Mouse (Mus musculus) intestine, postnatal 0 days (tissue): ENCODE results near the gene Nutf2-ps1. TPM values are rescaled to one million over a fixed set of nuclear protein-coding genes. Genes with fewer than 3 reads are reported as not detected.
A peak's percentile ranks its signal among the peaks of the same experiment; 100 is the strongest.

Experiments
- ATAC-seq: fragments of 200-750 bp; cut with Nextera tagmentation; 2 replicates; pipeline ENCODE4 v1.8.0; 2017; ENCODE audit warnings: mild to moderate bottlenecking, moderate TSS enrichment, moderate library complexity
- H3K27ac ChIP-seq: fragments of 300-500 bp; sonication (generic); 2 replicates; pipeline ENCODE4 v1.5.1; 2014; ENCODE audit warnings: mild to moderate bottlenecking, low read depth, low read length, moderate library complexity
- H3K27me3 ChIP-seq: fragments of 300-500 bp; sonication (generic); replicated peaks from 2 replicates; pipeline ENCODE4 v1.6.1; 2014; ENCODE audit warnings: low read length, mixed read lengths; ENCODE audit not compliant: control insufficient read depth, insufficient read depth
- H3K36me3 ChIP-seq: fragments of 300-500 bp; sonication (generic); 2 replicates; pipeline ENCODE4 v1.6.1; 2014; ENCODE audit warnings: mild to moderate bottlenecking, moderate library complexity; ENCODE audit not compliant: control insufficient read depth, insufficient read depth
- H3K4me1 ChIP-seq: fragments of 300-500 bp; sonication (generic); replicated peaks from 2 replicates; pipeline ENCODE4 v1.6.1; 2014; ENCODE audit warnings: antibody characterized with exemption, low read length, mixed read lengths; ENCODE audit not compliant: control insufficient read depth, insufficient read depth
- H3K4me2 ChIP-seq: fragments of 300-500 bp; sonication (generic); replicated peaks from 2 replicates; pipeline ENCODE4 v1.6.1; 2014; ENCODE audit warnings: low read depth, mild to moderate bottlenecking, moderate library complexity
- H3K4me3 ChIP-seq: fragments of 300-500 bp; sonication (generic); 2 replicates; pipeline ENCODE4 v1.5.1; 2014; ENCODE audit warnings: low read depth, low read length
- H3K9ac ChIP-seq: fragments of 300-500 bp; sonication (generic); 2 replicates; pipeline ENCODE4 v1.6.1; 2014; ENCODE audit warnings: mild to moderate bottlenecking, low read depth, low read length
- H3K9me3 ChIP-seq: fragments of 300-500 bp; sonication (generic); 2 replicates; pipeline ENCODE4 v1.6.1; 2016; ENCODE audit warnings: mixed run types; ENCODE audit not compliant: control insufficient read depth
- CTCF ChIP-seq: sonication (generic); IDR thresholded peaks from 2 replicates; pipeline ENCODE4 v1.5.1; 2016; ENCODE audit warnings: low read depth, mild to moderate bottlenecking, control low read depth, antibody characterized with exemption, moderate library complexity
- WGBS: fragments of 180-500 bp; shearing (Covaris S2); extraction: QIAGEN DNeasy Blood & Tissue Kit; methylation state at CpG from one replicate; pipeline ENCODE4 v1.1.7; 2014; 5-methylcytosine and 5-hydroxymethylcytosine counted together
- polyA plus RNA-seq: library from polyadenylated mRNA; unstranded; fragments of >200 nt; fragmentation: Nextera tagmentation; extraction: Ambion mirVana; gene quantifications from 2 replicates; pipeline ENCODE4 v1.2.1, GENCODE M21; 2015

Nutf2-ps1 gene
- polyA plus RNA-seq, 1 experiment from 2014 or later, result 125 TPM

- 40% methylated on average over 4 of the region's 4 CpGs for WGBS
- ATAC-seq, result 0 out of 2 replicates have a peak, but pooled peaks have one; percentile 34
Measured at GRCm38 (mm10) chr19:53564174-53564573, 24.7 kb downstream of the Nutf2-ps1 start.

DNA sequence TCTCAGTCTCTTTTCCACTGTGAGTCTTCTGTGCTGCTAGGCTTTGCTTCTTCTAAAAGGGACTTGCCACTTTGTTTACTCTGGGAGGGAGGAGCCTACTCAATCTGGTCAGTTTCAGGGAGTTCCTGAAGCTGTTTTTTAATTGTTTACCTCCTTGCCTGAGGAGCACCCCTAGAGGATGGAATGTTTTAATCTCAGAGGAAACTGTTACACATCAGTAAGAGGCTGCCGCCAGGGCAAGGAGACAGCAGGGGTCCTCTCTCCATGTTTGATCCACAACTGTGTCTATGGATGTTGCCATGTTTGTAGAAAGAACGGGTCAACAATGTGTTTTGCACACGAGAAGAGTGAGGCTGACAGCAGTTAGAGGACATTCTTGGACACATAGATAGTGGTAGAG is 28.4 kb downstream of the Nutf2-ps1 start:
- 96% methylated on average over 3 of the region's 3 CpGs for WGBS
- H3K27me3 ChIP-seq, result no peaks in the 10 kb centered on the region
- no peaks in the 10 kb centered on the region; the same call in 1 of the 2 replicates for H3K4me1 ChIP-seq
- H3K4me2 ChIP-seq, result no peak overlapping the region
- ATAC-seq, result no peak
- no peaks in the 10 kb centered on the region for H3K9me3 ChIP-seq
- H3K36me3 ChIP-seq, result no peaks in the 10 kb centered on the region
- no peak overlapping the region for H3K9ac ChIP-seq
- no peak for TF ChIP-seq CTCF
- no peak overlapping the region for H3K27ac ChIP-seq
- H3K4me3 ChIP-seq, result no peak overlapping the region

More at GRCm38 (mm10) chr19:53564174-53564573, 24.7 kb downstream of the Nutf2-ps1 start:
- Histone ChIP-seq H3K9me3 (no peaks in the 10 kb centered on the region), H3K9ac (no peak overlapping the region), H3K4me3 (no peak overlapping the region), H3K27me3 (no peaks in the 10 kb centered on the region), H3K4me2 (no peak overlapping the region), H3K27ac (no peak overlapping the region), H3K4me1 (no peaks in the 10 kb centered on the region), H3K36me3 (no peaks in the 10 kb centered on the region)
- TF ChIP-seq CTCF, result no peak

GRCm38 (mm10) chr19:53557267-53557936 is 31.5 kb downstream of the Nutf2-ps1 start:
- Histone ChIP-seq H3K4me2 (peak overlapping the region; percentile 38), H3K27me3 (no peaks in the 10 kb centered on the region), H3K27ac (no peak overlapping the region), H3K36me3 (no peaks in the 10 kb centered on the region), H3K9ac (no peak overlapping the region), H3K4me1 (peaks cover 4% of the 10 kb centered on the region; the same call in 1 of the 2 replicates), H3K9me3 (no peaks in the 10 kb centered on the region), H3K4me3 (no peak overlapping the region)
- WGBS, result 27% methylated on average over 20 of the region's 20 CpGs
- no peak for TF ChIP-seq CTCF
- 0 out of 2 replicates have a peak, but pooled peaks have one; percentile 11 for ATAC-seq

GRCm38 (mm10) chr19:53556841-53557240 is 32.0 kb downstream of the Nutf2-ps1 start:
- no peak overlapping the region for H3K9ac ChIP-seq
- no peak overlapping the region for H3K4me3 ChIP-seq

GRCm38 (mm10) chr19:53554981-53555616 is 33.8 kb downstream of the Nutf2-ps1 start:
- no peaks in the 10 kb centered on the region for H3K9me3 ChIP-seq
- whole genome bisulfite sequencing, result 70% methylated on average over 5 of the region's 5 CpGs

More at GRCm38 (mm10) chr19:53556841-53557240, 32.0 kb downstream of the Nutf2-ps1 start:
- 28% methylated on average over 6 of the region's 6 CpGs for WGBS
- Histone ChIP-seq H3K4me1 (peaks cover 4% of the 10 kb centered on the region; the same call in 1 of the 2 replicates), H3K9me3 (no peaks in the 10 kb centered on the region), H3K4me2 (peak overlapping the region; percentile 38), H3K27me3 (no peaks in the 10 kb centered on the region), H3K27ac (no peak overlapping the region), H3K36me3 (no peaks in the 10 kb centered on the region)
- TF ChIP-seq CTCF, result peak; percentile 20; the same call in 1 of the 2 replicates
- ATAC-seq, result no peak

GRCm38 (mm10) chr19:53554402-53554801 is 34.5 kb downstream of the Nutf2-ps1 start:
- H3K9ac ChIP-seq, result no peak overlapping the region
- no peaks in the 10 kb centered on the region for H3K27me3 ChIP-seq
- ATAC-seq, result peak; percentile 82
- H3K36me3 ChIP-seq, result no peaks in the 10 kb centered on the region
- H3K4me2 ChIP-seq, result no peak overlapping the region
- H3K27ac ChIP-seq, result peak overlapping the region; percentile 69
- no peak for TF ChIP-seq CTCF
- H3K9me3 ChIP-seq, result no peaks in the 10 kb centered on the region
- no peak overlapping the region for H3K4me3 ChIP-seq
- peaks cover 4% of the 10 kb centered on the region; the same call in 1 of the 2 replicates for H3K4me1 ChIP-seq
- 43% methylated on average over 11 of the region's 11 CpGs for WGBS

More at GRCm38 (mm10) chr19:53554981-53555616, 33.8 kb downstream of the Nutf2-ps1 start:
- Histone ChIP-seq H3K4me1 (peaks cover 4% of the 10 kb centered on the region; the same call in 1 of the 2 replicates), H3K4me2 (no peak overlapping the region), H3K27ac (peak overlapping the region; percentile 69; the same call in 1 of the 2 replicates), H3K9ac (no peak overlapping the region), H3K27me3 (no peaks in the 10 kb centered on the region), H3K4me3 (no peak overlapping the region), H3K36me3 (no peaks in the 10 kb centered on the region)
- no peak for TF ChIP-seq CTCF
- no peak for ATAC-seq
